Mouse (Mus musculus): ENCODE data around the gene Ctdspl. TPM values are rescaled to one million over a fixed set of nuclear protein-coding genes. Genes with fewer than 3 reads are reported as not detected.

Gene Ctdspl
- total and polyA plus RNA-seq, 2 experiments from 2014 or later: 4.6 to 7.8 TPM

DNA sequence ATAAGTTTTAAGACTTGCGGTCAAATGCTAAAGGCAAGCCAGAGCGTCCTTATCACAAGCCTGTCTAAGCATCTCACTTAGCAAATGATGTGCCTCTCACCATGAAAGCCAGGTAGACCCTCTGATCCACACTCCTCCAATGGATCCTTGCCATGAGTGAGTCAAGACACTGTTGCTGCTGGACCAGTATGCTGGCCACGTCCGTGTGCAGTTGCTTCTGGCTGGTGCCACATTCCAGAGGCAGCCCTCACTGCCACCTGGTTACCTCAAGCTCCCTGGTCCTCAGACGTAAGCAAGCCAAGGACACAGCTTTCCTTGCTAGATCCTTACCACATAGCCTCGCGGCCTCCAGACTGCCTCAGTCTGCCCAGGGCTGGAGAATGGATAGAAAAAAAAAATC lies 46.8 kb downstream of the Ctdspl start:
- DNase-seq: no peak
- no peak overlapping the region for H3K4me2 ChIP-seq (ENCODE audit: low read depth)
- no peak overlapping the region for H3K9ac ChIP-seq
- no peaks in the 10 kb centered on the region for H3K27me3 ChIP-seq (ENCODE audit: insufficient read depth, low read length)
- H3K27ac ChIP-seq (ENCODE audit: low read depth, low read length): no peak overlapping the region
- WGBS: 92% methylated on average over 7 of the region's 7 CpGs
- no peak for TF ChIP-seq CTCF (IDR thresholded peaks at IDR 0.05; ENCODE audit: low read depth)
- peak; percentile 24; the same call in 1 of the 2 replicates for ATAC-seq
- H3K4me1 ChIP-seq (ENCODE audit: insufficient read depth): peaks cover 7% of the 10 kb centered on the region; the same call in 1 of the 2 replicates
- no peaks in the 10 kb centered on the region for H3K9me3 ChIP-seq (ENCODE audit: low read length)
- no peak overlapping the region for H3K4me3 ChIP-seq (ENCODE audit: low read depth, low read length)
- H3K36me3 ChIP-seq (ENCODE audit: insufficient read depth): no peaks in the 10 kb centered on the region

GRCm38 (mm10) chr9:118973566-118973965 lies 47.3 kb downstream of the Ctdspl start:
- Histone ChIP-seq H3K9ac (no peak overlapping the region), H3K36me3 (ENCODE audit: insufficient read depth) (no peaks in the 10 kb centered on the region), H3K27me3 (ENCODE audit: insufficient read depth, low read length) (no peaks in the 10 kb centered on the region), H3K4me3 (ENCODE audit: low read depth, low read length) (no peak overlapping the region), H3K4me2 (ENCODE audit: low read depth) (no peak overlapping the region), H3K27ac (ENCODE audit: low read depth, low read length) (no peak overlapping the region), H3K4me1 (ENCODE audit: insufficient read depth) (peaks cover 7% of the 10 kb centered on the region; the same call in 1 of the 2 replicates), H3K9me3 (ENCODE audit: low read length) (no peaks in the 10 kb centered on the region)
- 72% methylated on average over 5 of the region's 5 CpGs for WGBS
- no peak for TF ChIP-seq CTCF (IDR thresholded peaks at IDR 0.05; ENCODE audit: low read depth)
- DNase-seq (no peak), ATAC-seq (no peak)

DNA sequence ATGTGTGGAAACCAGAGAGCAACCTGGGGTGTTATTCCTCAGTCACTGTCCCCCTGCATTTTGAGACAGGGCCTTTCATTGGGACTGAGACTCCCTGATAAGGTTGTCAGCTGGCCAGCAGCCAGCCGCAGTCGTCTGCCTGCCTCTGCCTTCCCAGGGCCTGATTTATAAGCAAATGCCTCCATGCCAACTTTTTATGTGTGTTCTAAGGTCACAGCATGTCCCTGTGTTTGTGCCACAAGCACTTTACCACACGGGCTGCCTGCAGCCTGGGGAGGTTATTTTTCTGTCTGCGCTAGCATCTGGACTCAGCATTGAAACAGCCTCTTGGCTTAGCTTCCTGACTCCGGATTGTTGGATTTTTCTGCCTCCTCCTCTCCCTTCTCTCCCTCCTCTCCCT lies 47.9 kb downstream of the Ctdspl start:
- Histone ChIP-seq H3K9ac (no peak overlapping the region), H3K36me3 (ENCODE audit: insufficient read depth) (no peaks in the 10 kb centered on the region), H3K9me3 (ENCODE audit: low read length) (no peaks in the 10 kb centered on the region), H3K27me3 (ENCODE audit: insufficient read depth, low read length) (no peaks in the 10 kb centered on the region), H3K27ac (ENCODE audit: low read depth, low read length) (no peak overlapping the region), H3K4me2 (ENCODE audit: low read depth) (no peak overlapping the region), H3K4me3 (ENCODE audit: low read depth, low read length) (no peak overlapping the region), H3K4me1 (ENCODE audit: insufficient read depth) (peaks cover 7% of the 10 kb centered on the region; the same call in 1 of the 2 replicates)
- ATAC-seq: no peak
- TF ChIP-seq CTCF (IDR thresholded peaks at IDR 0.05; ENCODE audit: low read depth): no peak
- 32% methylated on average over 5 of the region's 5 CpGs for WGBS
- peak; percentile 34 for DNase-seq

- Histone ChIP-seq H3K4me3 (ENCODE audit: low read depth, low read length) (no peak overlapping the region), H3K27ac (ENCODE audit: low read depth, low read length) (no peak overlapping the region; the same call in 1 of the 2 replicates), H3K36me3 (ENCODE audit: insufficient read depth) (no peaks in the 10 kb centered on the region), H3K9ac (no peak overlapping the region), H3K9me3 (ENCODE audit: low read length) (no peaks in the 10 kb centered on the region), H3K4me1 (ENCODE audit: insufficient read depth) (peaks cover 7% of the 10 kb centered on the region; the same call in 1 of the 2 replicates), H3K27me3 (ENCODE audit: insufficient read depth, low read length) (no peaks in the 10 kb centered on the region), H3K4me2 (ENCODE audit: low read depth) (no peak overlapping the region)
- DNase-seq (no peak), ATAC-seq (no peak)
- TF ChIP-seq CTCF (IDR thresholded peaks at IDR 0.05; ENCODE audit: low read depth): no peak
- 71% methylated on average over 11 of the region's 11 CpGs for WGBS
Observed at GRCm38 (mm10) chr9:118975211-118975671, 49.0 kb downstream of the Ctdspl start.

- H3K4me2 ChIP-seq (ENCODE audit: low read depth): no peak overlapping the region
- H3K27ac ChIP-seq (ENCODE audit: low read depth, low read length): no peak overlapping the region
- no peaks in the 10 kb centered on the region for H3K27me3 ChIP-seq (ENCODE audit: insufficient read depth, low read length)
- no peaks in the 10 kb centered on the region for H3K9me3 ChIP-seq (ENCODE audit: low read length)
- TF ChIP-seq CTCF (IDR thresholded peaks at IDR 0.05; ENCODE audit: low read depth): no peak
- no peak overlapping the region for H3K9ac ChIP-seq
- 56% methylated on average over 9 of the region's 9 CpGs for WGBS
- H3K36me3 ChIP-seq (ENCODE audit: insufficient read depth): no peaks in the 10 kb centered on the region
- DNase-seq: no peak
- H3K4me1 ChIP-seq (ENCODE audit: insufficient read depth): peaks cover 7% of the 10 kb centered on the region; the same call in 1 of the 2 replicates
- H3K4me3 ChIP-seq (ENCODE audit: low read depth, low read length): no peak overlapping the region
- ATAC-seq: no peak
Observed at GRCm38 (mm10) chr9:118975758-118976157, 49.5 kb downstream of the Ctdspl start.

GRCm38 (mm10) chr9:118976561-118976960 lies 50.3 kb downstream of the Ctdspl start:
- no peak for ATAC-seq
- Histone ChIP-seq H3K27me3 (ENCODE audit: insufficient read depth, low read length) (no peaks in the 10 kb centered on the region), H3K9ac (no peak overlapping the region), H3K9me3 (ENCODE audit: low read length) (no peaks in the 10 kb centered on the region), H3K4me3 (ENCODE audit: low read depth, low read length) (no peak overlapping the region), H3K36me3 (ENCODE audit: insufficient read depth) (no peaks in the 10 kb centered on the region), H3K4me1 (ENCODE audit: insufficient read depth) (peaks cover 7% of the 10 kb centered on the region; the same call in 1 of the 2 replicates), H3K4me2 (ENCODE audit: low read depth) (no peak overlapping the region), H3K27ac (ENCODE audit: low read depth, low read length) (no peak overlapping the region)
- no peak for TF ChIP-seq CTCF (IDR thresholded peaks at IDR 0.05; ENCODE audit: low read depth)
- 75% methylated on average over 7 of the region's 7 CpGs for WGBS
- DNase-seq: no peak

- no peak overlapping the region for H3K9ac ChIP-seq
- no peak for TF ChIP-seq CTCF (IDR thresholded peaks at IDR 0.05; ENCODE audit: low read depth)
- H3K4me1 ChIP-seq (ENCODE audit: insufficient read depth): peaks cover 7% of the 10 kb centered on the region; the same call in 1 of the 2 replicates
- H3K27ac ChIP-seq (ENCODE audit: low read depth, low read length): no peak overlapping the region
- 96% methylated on average over 7 of the region's 7 CpGs for WGBS
- H3K9me3 ChIP-seq (ENCODE audit: low read length): no peaks in the 10 kb centered on the region
- no peak for ATAC-seq
- H3K4me3 ChIP-seq (ENCODE audit: low read depth, low read length): no peak overlapping the region
- no peaks in the 10 kb centered on the region for H3K27me3 ChIP-seq (ENCODE audit: insufficient read depth, low read length)
- no peak overlapping the region for H3K4me2 ChIP-seq (ENCODE audit: low read depth)
- no peaks in the 10 kb centered on the region for H3K36me3 ChIP-seq (ENCODE audit: insufficient read depth)
- DNase-seq: no peak
Observed at GRCm38 (mm10) chr9:118977425-118977824, 51.2 kb downstream of the Ctdspl start.

Data from forebrain, postnatal 0 days (tissue).